9 mouse cellular contexts compared by ENCODE assay signal in the genomic region with DNA sequence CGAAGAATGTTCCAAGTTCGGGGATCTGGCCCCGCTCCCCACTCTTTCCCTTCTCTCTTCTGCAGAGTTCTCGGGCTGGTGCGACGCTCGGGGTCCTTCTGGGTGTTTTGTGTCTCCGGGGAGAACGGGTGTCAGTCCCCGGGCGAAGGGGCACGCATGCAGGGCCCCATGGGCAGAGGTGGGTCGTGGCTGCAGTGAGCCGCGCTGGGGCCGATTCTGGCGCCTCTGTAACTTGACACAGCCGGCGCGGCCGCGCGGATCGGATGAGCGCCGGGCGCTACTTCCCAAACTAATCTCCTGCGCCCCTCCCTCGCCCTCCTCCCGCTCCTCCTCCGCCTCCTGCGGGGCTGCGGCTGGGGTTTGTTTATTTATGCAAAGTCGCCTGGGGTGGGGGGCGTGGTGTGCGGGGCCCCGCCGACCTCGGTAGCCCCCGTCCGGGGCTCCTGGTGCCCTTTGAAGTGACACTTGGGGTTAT. TPM values are rescaled to one million over a fixed set of nuclear protein-coding genes. Genes with fewer than 3 reads are reported as not detected.
DNase-seq lines count a peak whose midpoint lies in the region; ATAC-seq and TF ChIP-seq lines count a peak whose summit lies in the region.
"Had no signal": no experiment of that assay in that cellular context is flagged by ENCODE, and none has a peak within 500 bp of the region (broad histone marks: within the 10 kb centered on the region; RNA-seq: fewer than 3 reads in every experiment).

Gene Col13a1, minus strand, starts transcription at position 243 of the 475 bp plus-strand sequence.

- TF ChIP-seq EP300 in liver, postnatal 0 days (IDR thresholded peaks at IDR 0.05; ENCODE audit: low read depth): no peak

- ATAC-seq in embryonic facial prominence, embryonic 14.5 days (ENCODE audit: low read depth): peak; percentile 56
- ATAC-seq in hindbrain, embryonic 14.5 days (ENCODE audit: low FRiP score): no peak
- no peak for ATAC-seq in liver, postnatal 0 days
- ATAC-seq in stomach, embryonic 16.5 days (ENCODE audit: insufficient read depth, low FRiP score): peak; percentile 41; the same call in 1 of the 2 replicates
- no peak for ATAC-seq in erythroblast, adult 5-6 weeks (replicated peaks; ENCODE audit: low FRiP score, poor library complexity, severe bottlenecking)
- ATAC-seq: Patski had no signal

- peak within 1 kb of the TSS; percentile 28 for H3K4me3 ChIP-seq in left cerebral cortex, adult 2 months
- peak within 1 kb of the TSS; percentile 54 for H3K4me3 ChIP-seq in embryonic facial prominence, embryonic 14.5 days (ENCODE audit: low read depth, low read length)
- H3K4me3 ChIP-seq in hindbrain, embryonic 14.5 days (replicated peaks; ENCODE audit: low read length): peak within 1 kb of the TSS; percentile 33
- H3K4me3 ChIP-seq in liver, postnatal 0 days (ENCODE audit: low read depth, low read length): peak within 1 kb of the TSS; percentile 35
- H3K4me3 ChIP-seq in stomach, embryonic 16.5 days (replicated peaks; ENCODE audit: low read length): peak within 1 kb of the TSS; percentile 55

- no peaks in the 10 kb centered on the region for H3K36me3 ChIP-seq in embryonic facial prominence, embryonic 14.5 days (ENCODE audit: control insufficient read depth, insufficient read depth, low read length)
- no peaks in the 10 kb centered on the region for H3K36me3 ChIP-seq in hindbrain, embryonic 14.5 days (replicated peaks; ENCODE audit: control insufficient read depth, insufficient read depth)
- H3K36me3 ChIP-seq in liver, postnatal 0 days (replicated peaks; ENCODE audit: insufficient read depth, low read length): no peaks in the 10 kb centered on the region
- H3K36me3 ChIP-seq in stomach, embryonic 16.5 days (ENCODE audit: control insufficient read depth, insufficient read depth, low read length): no peaks in the 10 kb centered on the region

- peaks cover 11% of the 10 kb centered on the region; the same call in 1 of the 2 replicates for H3K4me1 ChIP-seq in embryonic facial prominence, embryonic 14.5 days (ENCODE audit: control insufficient read depth, insufficient read depth, low read length)
- H3K4me1 ChIP-seq in hindbrain, embryonic 14.5 days (replicated peaks; ENCODE audit: control insufficient read depth, insufficient read depth, low read length): peaks cover 18% of the 10 kb centered on the region; the same call in 1 of the 2 replicates
- peaks cover 9% of the 10 kb centered on the region for H3K4me1 ChIP-seq in liver, postnatal 0 days (ENCODE audit: insufficient read depth)
- H3K4me1 ChIP-seq in stomach, embryonic 16.5 days (ENCODE audit: control insufficient read depth, insufficient read depth, low read length): peaks cover 13% of the 10 kb centered on the region; the same call in 1 of the 2 replicates

- no peaks in the 10 kb centered on the region for H3K9me3 ChIP-seq in embryonic facial prominence, embryonic 14.5 days (ENCODE audit: control insufficient read depth, low read length)
- no peaks in the 10 kb centered on the region for H3K9me3 ChIP-seq in hindbrain, embryonic 14.5 days (ENCODE audit: control insufficient read depth, low read length)
- 0 out of 2 replicates have a peak, but pooled peaks cover 5% of the 10 kb centered on the region for H3K9me3 ChIP-seq in liver, postnatal 0 days (ENCODE audit: low read length)
- H3K9me3 ChIP-seq in stomach, embryonic 16.5 days (replicated peaks; ENCODE audit: control insufficient read depth, low read length): peaks cover 4% of the 10 kb centered on the region; the same call in 1 of the 2 replicates

- DNase-seq in left cerebral cortex, adult 2 months (ENCODE audit: extremely low spot score in 1 of 2, low spot score in 2 of 2): no peak
- DNase-seq in left cerebral cortex, postnatal 36 days (ENCODE audit: low spot score in 2 of 2): no peak
- DNase-seq in embryonic facial prominence, embryonic 14.5 days (ENCODE audit: low spot score): peak; percentile 72
- no peak for DNase-seq in hindbrain, embryonic 14.5 days (ENCODE audit: low spot score)
- no peak for DNase-seq in liver, postnatal 0 days
- no peak for DNase-seq in left cerebral cortex, postnatal 25 days (ENCODE audit: low spot score in 2 of 2)

- no peak within 1 kb of the TSS for H3K27ac ChIP-seq in left cerebral cortex, adult 2 months
- H3K27ac ChIP-seq in embryonic facial prominence, embryonic 14.5 days (replicated peaks; ENCODE audit: low read depth, low read length): peak within 1 kb of the TSS; percentile 11
- H3K27ac ChIP-seq in hindbrain, embryonic 14.5 days: no peak within 1 kb of the TSS
- no peak within 1 kb of the TSS for H3K27ac ChIP-seq in liver, postnatal 0 days (ENCODE audit: low read depth)
- no peak within 1 kb of the TSS for H3K27ac ChIP-seq in stomach, embryonic 16.5 days (ENCODE audit: low read length)

- H3K9ac ChIP-seq in embryonic facial prominence, embryonic 14.5 days (ENCODE audit: low read depth, low read length): peak within 1 kb of the TSS; percentile 66
- H3K9ac ChIP-seq in hindbrain, embryonic 14.5 days: peak within 1 kb of the TSS; percentile 39
- no peak within 1 kb of the TSS for H3K9ac ChIP-seq in liver, postnatal 0 days (replicated peaks)
- H3K9ac ChIP-seq in stomach, embryonic 16.5 days (ENCODE audit: low read length): peak within 1 kb of the TSS; percentile 66

- intact Hi-C loops in left cerebral cortex, adult 2 months (cut with DNase I): no loop called here
- intact Hi-C loops in left cerebral cortex, postnatal 36 days (cut with DNase I): loop anchor here (2.0 kb wide), 1 partner anchor 140 kb away; no protein-coding TSS in a partner anchor
- intact Hi-C loops in left cerebral cortex, postnatal 25 days (cut with DNase I): no loop called here

- H3K27me3 ChIP-seq in embryonic facial prominence, embryonic 14.5 days (replicated peaks; ENCODE audit: control insufficient read depth, insufficient read depth, low read length): peaks cover 46% of the 10 kb centered on the region
- H3K27me3 ChIP-seq in hindbrain, embryonic 14.5 days (ENCODE audit: control insufficient read depth, insufficient read depth, low read length): peaks cover 58% of the 10 kb centered on the region
- H3K27me3 ChIP-seq in liver, postnatal 0 days (ENCODE audit: insufficient read depth, low read length): peaks cover 45% of the 10 kb centered on the region
- H3K27me3 ChIP-seq in stomach, embryonic 16.5 days (ENCODE audit: control insufficient read depth, insufficient read depth, low read length): peaks cover 41% of the 10 kb centered on the region

- no peak for TF ChIP-seq CTCF in left cerebral cortex, adult 2 months (IDR thresholded peaks at IDR 0.05)
- TF ChIP-seq CTCF in liver, postnatal 0 days (IDR thresholded peaks at IDR 0.05; ENCODE audit: low read depth): no peak

- H3K4me2 ChIP-seq in embryonic facial prominence, embryonic 14.5 days (ENCODE audit: low read depth, low read length): peak within 1 kb of the TSS; percentile 97
- H3K4me2 ChIP-seq in hindbrain, embryonic 14.5 days (replicated peaks): peak within 1 kb of the TSS; percentile 56
- peak within 1 kb of the TSS; percentile 62 for H3K4me2 ChIP-seq in liver, postnatal 0 days (ENCODE audit: low read depth, low read length)
- H3K4me2 ChIP-seq in stomach, embryonic 16.5 days (ENCODE audit: low read depth, low read length): peak within 1 kb of the TSS; percentile 87

- 1% methylated on average over 38 of the region's 41 CpGs for WGBS in embryonic facial prominence, embryonic 14.5 days
- WGBS in hindbrain, embryonic 14.5 days: under 1% methylated on average over 39 of the region's 41 CpGs
- 2% methylated on average over 41 of the region's 41 CpGs for WGBS in liver, postnatal 0 days (ENCODE audit: insufficient replicate concordance)
- under 1% methylated on average over 41 of the region's 41 CpGs for WGBS in stomach, embryonic 16.5 days

RNA-seq across cellular contexts. Expression of gene Col13a1, which starts in this region (rescaled TPM):
- total RNA-seq in left cerebral cortex, adult 2 months (2021): 1 to 10 TPM; 1.4 to 1.5 TPM
- 1 to 10 TPM in 1 of 2 experiments, under 1 TPM in 1; 0.88 to 1.2 TPM for total RNA-seq in left cerebral cortex, postnatal 36 days (2021)
- polyA plus RNA-seq in embryonic facial prominence, embryonic 14.5 days (2014; fragmentation: Nextera tagmentation; extraction: Ambion mirVana): 7.5 and 8.7 TPM in 2 replicates
- polyA plus RNA-seq in hindbrain, embryonic 14.5 days (2014; fragmentation: Nextera tagmentation; extraction: Ambion mirVana): 2.8 and 2.9 TPM in 2 replicates
- polyA plus RNA-seq in liver, postnatal 0 days (2015; fragmentation: Nextera tagmentation; extraction: Ambion mirVana): 1.5 and 1.6 TPM in 2 replicates
- polyA plus RNA-seq in stomach, embryonic 16.5 days (2015; fragmentation: Nextera tagmentation; extraction: Ambion mirVana): 2.2 and 4.0 TPM in 2 replicates
- total RNA-seq in erythroblast, adult 5-6 weeks (2015; ENCODE audit: low replicate concordance): not detected in 2 replicates
- total RNA-seq in erythroblast, adult 5-6 weeks (2017; ENCODE audit: low replicate concordance): not detected in 2 replicates
- total RNA-seq in left cerebral cortex, postnatal 25 days (2021): 1 to 10 TPM; 1.1 to 1.3 TPM
- polyA plus RNA-seq: Patski had no signal

Comparison
In these comparisons a context has a peak if more than half of its experiments do, and no peak if none do; other contexts are left out.
1. ATAC-seq: peak in embryonic facial prominence, embryonic 14.5 days (single experiment) and stomach, embryonic 16.5 days (single experiment); none in hindbrain, embryonic 14.5 days (single experiment), liver, postnatal 0 days (single experiment) and erythroblast, adult 5-6 weeks (single experiment).
2. Peak in every context shown above with its lines, with median percentiles within 50 percentile points of each other: H3K4me3 ChIP-seq and H3K4me2 ChIP-seq.